ENCODE assay signal across 50 mouse cellular contexts in the genomic region with DNA sequence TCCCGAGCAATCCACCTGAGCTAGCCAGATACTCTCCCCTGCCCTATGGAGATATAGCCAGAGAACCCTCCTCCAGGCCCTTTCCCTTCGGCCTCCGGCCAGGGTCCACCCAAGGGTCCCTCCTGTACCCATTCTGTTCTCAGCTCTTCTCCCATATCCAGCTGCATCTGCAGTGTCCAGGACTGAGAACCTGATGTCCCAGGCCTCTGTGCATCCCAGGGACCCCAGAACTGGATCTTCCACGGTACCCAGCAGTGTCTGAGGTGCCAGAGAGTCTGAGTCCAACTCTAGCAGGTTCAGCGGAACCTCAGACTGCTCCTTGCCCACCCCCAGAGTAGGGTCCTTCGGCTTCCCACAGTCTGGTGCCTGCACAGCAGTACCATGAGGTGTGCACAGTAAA. TPM values are rescaled to one million over a fixed set of nuclear protein-coding genes. Genes with fewer than 3 reads are reported as not detected.
"Had no signal": no experiment of that assay in that cellular context is flagged by ENCODE, and none has a peak within 500 bp of the region (broad histone marks: within the 10 kb centered on the region; RNA-seq: fewer than 3 reads in every experiment).

No protein-coding gene starts in this region.

- H3K4me2 ChIP-seq: heart, embryonic 11.5 days; heart, embryonic 13.5 days; heart, embryonic 15.5 days; hindbrain, embryonic 12.5 days; hindbrain, embryonic 13.5 days; hindbrain, embryonic 14.5 days; hindbrain, embryonic 15.5 days; intestine, embryonic 15.5 days; kidney, embryonic 15.5 days had no signal

- H3K27ac ChIP-seq: heart, embryonic 13.5 days; heart, embryonic 15.5 days; hindbrain, embryonic 10.5 days; hindbrain, embryonic 12.5 days; hindbrain, embryonic 13.5 days; hindbrain, embryonic 14.5 days; hindbrain, embryonic 15.5 days; hindbrain, postnatal 0 days; intestine, embryonic 15.5 days; kidney, embryonic 15.5 days; kidney, postnatal 0 days; layer of hippocampus, adult 2 months; left cerebral cortex, adult 2 months had no signal

- ATAC-seq: hindbrain, embryonic 16.5 days; hindbrain, postnatal 0 days; inflammation-experienced regulatory T-cells, adult 6 months; intestine, embryonic 15.5 days; intestine, embryonic 16.5 days; intestine, postnatal 0 days had no signal

- H3K4me1 ChIP-seq: heart, embryonic 13.5 days; heart, embryonic 15.5 days; hindbrain, embryonic 10.5 days; hindbrain, embryonic 12.5 days; hindbrain, embryonic 13.5 days; hindbrain, embryonic 15.5 days; intestine, embryonic 15.5 days; kidney, embryonic 15.5 days had no signal

- DNase-seq: heart, postnatal 10 days; heart, postnatal 14 days; heart, postnatal 36 days; kidney, adult 11 months; kidney, adult 18-20 months; kidney, adult 2 months; kidney, adult 8-10 months; kidney, adult 9 months; kidney, postnatal 10 days; kidney, postnatal 14 days; kidney, postnatal 25 days; kidney, postnatal 36 days; kidney, postnatal 4 days; layer of hippocampus, adult 9-11 months; layer of hippocampus, postnatal 36 days had no signal

- H3K9me3 ChIP-seq: heart, embryonic 13.5 days; heart, embryonic 15.5 days; hindbrain, embryonic 10.5 days; hindbrain, embryonic 12.5 days; hindbrain, embryonic 13.5 days; hindbrain, embryonic 15.5 days; intestine, embryonic 15.5 days; kidney, embryonic 15.5 days had no signal

- H3K36me3 ChIP-seq: heart, embryonic 13.5 days; heart, embryonic 15.5 days; hindbrain, embryonic 10.5 days; hindbrain, embryonic 12.5 days; hindbrain, embryonic 13.5 days; hindbrain, embryonic 15.5 days; intestine, embryonic 15.5 days; kidney, embryonic 15.5 days had no signal

- H3K4me3 ChIP-seq: heart, embryonic 13.5 days; heart, embryonic 15.5 days; hindbrain, embryonic 10.5 days; hindbrain, embryonic 12.5 days; hindbrain, embryonic 13.5 days; hindbrain, embryonic 15.5 days; intestine, embryonic 15.5 days; kidney, embryonic 15.5 days; layer of hippocampus, adult 2 months; left cerebral cortex, adult 2 months had no signal

- H3K27me3 ChIP-seq: heart, embryonic 13.5 days; heart, embryonic 15.5 days; hindbrain, embryonic 12.5 days; hindbrain, embryonic 13.5 days; hindbrain, embryonic 15.5 days; intestine, embryonic 15.5 days; kidney, embryonic 15.5 days had no signal

- H3K9ac ChIP-seq: heart, embryonic 13.5 days; heart, embryonic 15.5 days; hindbrain, embryonic 12.5 days; hindbrain, embryonic 13.5 days; hindbrain, embryonic 14.5 days; hindbrain, embryonic 15.5 days; intestine, embryonic 15.5 days; kidney, embryonic 15.5 days had no signal

RNA-seq across cellular contexts. Expression of a gene that starts 24.3 kb away (rescaled TPM):
- total RNA-seq: heart, postnatal 10 days; heart, postnatal 14 days; heart, postnatal 25 days; heart, postnatal 36 days; hindbrain, postnatal 0 days; layer of hippocampus, adult 18-20 months; layer of hippocampus, adult 2 months; layer of hippocampus, adult 8-10 months; layer of hippocampus, postnatal 10 days; layer of hippocampus, postnatal 14 days; layer of hippocampus, postnatal 25 days; layer of hippocampus, postnatal 36 days; left cerebral cortex, adult 18-20 months; left cerebral cortex, adult 2 months; left cerebral cortex, adult 8-10 months had no signal
- polyA plus RNA-seq: heart, embryonic 11.5 days; heart, embryonic 13.5 days; heart, embryonic 14.5 days; heart, embryonic 15.5 days; heart, embryonic 16.5 days; heart, postnatal 0 days; hindbrain, embryonic 10.5 days; hindbrain, embryonic 11.5 days; hindbrain, embryonic 12.5 days; hindbrain, embryonic 13.5 days; hindbrain, embryonic 14.5 days; hindbrain, embryonic 15.5 days; hindbrain, embryonic 16.5 days; hindbrain, postnatal 0 days; inflammation-experienced regulatory T-cells, adult 6 months; intestine, embryonic 14.5 days; intestine, postnatal 0 days; kidney, adult 2 months; kidney, embryonic 14.5 days; kidney, embryonic 15.5 days; kidney, embryonic 16.5 days; kidney, postnatal 0 days; large intestine, adult 2 months had no signal

RNA-seq across cellular contexts. Expression of a gene that starts 29.3 kb away (rescaled TPM):
- total RNA-seq: heart, postnatal 10 days; heart, postnatal 14 days; heart, postnatal 25 days; heart, postnatal 36 days; hematopoietic stem cell, adult 5-6 weeks; hindbrain, postnatal 0 days; layer of hippocampus, adult 18-20 months; layer of hippocampus, adult 2 months; layer of hippocampus, adult 8-10 months; layer of hippocampus, postnatal 10 days; layer of hippocampus, postnatal 14 days; layer of hippocampus, postnatal 25 days; layer of hippocampus, postnatal 36 days; left cerebral cortex, adult 18-20 months; left cerebral cortex, adult 2 months; left cerebral cortex, adult 8-10 months had no signal
- polyA plus RNA-seq: heart, embryonic 11.5 days; heart, embryonic 13.5 days; heart, embryonic 14.5 days; heart, embryonic 15.5 days; heart, embryonic 16.5 days; heart, postnatal 0 days; hindbrain, embryonic 10.5 days; hindbrain, embryonic 11.5 days; hindbrain, embryonic 12.5 days; hindbrain, embryonic 13.5 days; hindbrain, embryonic 14.5 days; hindbrain, embryonic 15.5 days; hindbrain, embryonic 16.5 days; hindbrain, postnatal 0 days; inflammation-experienced regulatory T-cells, adult 6 months; intestine, embryonic 14.5 days; intestine, embryonic 15.5 days; intestine, embryonic 16.5 days; intestine, postnatal 0 days; kidney, adult 2 months; kidney, embryonic 14.5 days; kidney, embryonic 15.5 days; kidney, embryonic 16.5 days; kidney, postnatal 0 days; large intestine, adult 2 months had no signal

RNA-seq across cellular contexts. Expression of a gene that starts 55.8 kb away (rescaled TPM):
- total RNA-seq: heart, postnatal 10 days; heart, postnatal 14 days; heart, postnatal 25 days; heart, postnatal 36 days; hematopoietic stem cell, adult 5-6 weeks; hindbrain, postnatal 0 days; layer of hippocampus, adult 18-20 months; layer of hippocampus, adult 2 months; layer of hippocampus, adult 8-10 months; layer of hippocampus, postnatal 10 days; layer of hippocampus, postnatal 14 days; layer of hippocampus, postnatal 25 days; layer of hippocampus, postnatal 36 days; left cerebral cortex, adult 18-20 months; left cerebral cortex, adult 2 months; left cerebral cortex, adult 8-10 months had no signal
- polyA plus RNA-seq: heart, embryonic 11.5 days; heart, embryonic 13.5 days; heart, embryonic 14.5 days; heart, embryonic 15.5 days; heart, postnatal 0 days; hindbrain, embryonic 10.5 days; hindbrain, embryonic 11.5 days; hindbrain, embryonic 12.5 days; hindbrain, embryonic 13.5 days; hindbrain, embryonic 14.5 days; hindbrain, embryonic 15.5 days; hindbrain, embryonic 16.5 days; hindbrain, postnatal 0 days; inflammation-experienced regulatory T-cells, adult 6 months; kidney, adult 2 months; kidney, embryonic 14.5 days; kidney, embryonic 15.5 days; kidney, embryonic 16.5 days had no signal
